Mouse (Mus musculus) central nervous system, embryonic 14 days (tissue): ENCODE results near the gene Mfn1. TPM values are rescaled to one million over a fixed set of nuclear protein-coding genes. Genes with fewer than 3 reads are reported as not detected.

Experiments
- polyA plus RNA-seq: library from polyadenylated mRNA; depleted of rRNA; stranded (reverse); fragments of >200 nt; gene quantifications from 2 replicates; pipeline ENCODE4 v1.2.3, GENCODE M21; 2012; rRNA removed

The Mfn1 gene
- 53.0 and 55.3 TPM in 2 replicates for polyA plus RNA-seq

DNA sequence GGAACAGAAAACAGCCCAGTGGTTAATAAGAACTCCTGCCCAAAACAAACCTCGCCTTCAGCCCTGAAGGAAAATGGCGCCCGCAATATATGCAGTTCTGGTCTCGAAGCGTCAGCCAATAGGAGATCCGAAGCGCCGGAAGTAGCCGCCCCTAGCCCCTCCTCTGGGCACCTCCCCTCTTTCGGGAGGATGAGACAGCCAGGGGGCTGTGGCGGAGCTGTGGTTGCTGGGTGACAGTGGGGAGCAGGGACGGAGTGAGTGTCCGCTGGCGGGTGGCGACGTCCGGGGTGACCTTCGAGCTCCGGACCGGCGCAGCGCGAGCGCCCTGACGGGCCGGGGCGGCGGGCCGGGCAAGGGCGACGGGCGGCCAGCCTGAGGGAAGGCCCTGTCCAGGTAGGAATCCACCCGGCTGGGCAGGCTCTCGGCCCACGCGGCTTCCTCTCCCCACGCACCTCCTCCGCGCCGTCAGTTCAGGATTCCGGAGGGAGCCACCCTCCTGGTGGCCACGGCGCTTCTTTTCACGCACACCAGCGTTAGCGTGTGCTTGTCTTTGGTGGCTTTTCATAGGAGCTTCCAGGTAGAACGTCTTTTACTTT, at the start of gene Mfn1:
Mfn1 (plus strand) TSS at position 163 of the 596 bp plus-strand sequence.

DNA sequence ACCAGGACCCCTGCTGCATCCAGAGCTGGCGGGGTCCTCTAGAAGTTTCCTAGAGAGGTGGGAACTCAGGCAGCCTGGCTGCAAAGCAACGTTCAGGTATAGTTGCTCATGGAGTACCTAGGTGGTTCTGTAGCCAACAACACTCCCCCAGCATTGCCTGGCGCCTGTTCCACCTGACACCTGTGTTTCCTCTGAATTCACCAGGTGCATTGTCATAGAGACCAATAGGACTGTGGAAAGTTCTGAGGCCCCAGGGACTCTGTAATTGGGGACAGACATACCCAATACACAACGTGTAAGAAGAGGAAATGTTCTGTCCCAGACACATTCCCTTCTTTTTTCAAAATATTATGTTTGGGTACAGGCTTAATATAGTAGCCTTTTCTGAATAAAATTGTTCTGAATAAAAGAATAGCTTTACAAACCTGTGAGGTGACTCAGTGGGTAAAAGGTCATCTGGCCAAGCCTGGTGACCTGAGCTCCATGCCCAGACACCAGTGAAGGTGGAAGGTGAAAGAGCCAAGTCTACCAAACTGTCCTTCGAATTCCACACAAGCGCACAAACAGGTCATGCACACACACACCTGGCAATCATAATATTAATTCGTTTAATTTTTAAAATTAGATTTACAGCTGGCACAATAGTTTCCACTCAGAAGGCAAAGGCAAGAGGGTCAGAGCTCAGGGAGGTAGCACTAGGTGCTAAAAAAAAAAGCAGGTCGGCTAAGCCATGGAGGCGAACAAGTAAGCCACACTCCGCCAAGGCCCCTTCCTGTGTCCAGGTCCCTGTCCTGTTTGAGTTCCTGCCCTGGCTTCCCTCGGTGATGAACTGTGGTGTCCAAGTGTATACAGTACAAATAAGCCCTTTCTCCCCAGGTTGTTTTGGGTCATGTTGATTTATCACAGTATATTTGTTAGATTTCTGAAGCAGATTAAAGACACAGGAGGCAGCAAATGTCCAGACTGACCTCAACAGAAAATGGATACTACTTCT, 36.9 kb upstream of the Mfn1 start, which contains the start of gene Kcnmb3:
Kcnmb3 (minus strand) TSS at position 135 of the 994 bp plus-strand sequence.

DNA sequence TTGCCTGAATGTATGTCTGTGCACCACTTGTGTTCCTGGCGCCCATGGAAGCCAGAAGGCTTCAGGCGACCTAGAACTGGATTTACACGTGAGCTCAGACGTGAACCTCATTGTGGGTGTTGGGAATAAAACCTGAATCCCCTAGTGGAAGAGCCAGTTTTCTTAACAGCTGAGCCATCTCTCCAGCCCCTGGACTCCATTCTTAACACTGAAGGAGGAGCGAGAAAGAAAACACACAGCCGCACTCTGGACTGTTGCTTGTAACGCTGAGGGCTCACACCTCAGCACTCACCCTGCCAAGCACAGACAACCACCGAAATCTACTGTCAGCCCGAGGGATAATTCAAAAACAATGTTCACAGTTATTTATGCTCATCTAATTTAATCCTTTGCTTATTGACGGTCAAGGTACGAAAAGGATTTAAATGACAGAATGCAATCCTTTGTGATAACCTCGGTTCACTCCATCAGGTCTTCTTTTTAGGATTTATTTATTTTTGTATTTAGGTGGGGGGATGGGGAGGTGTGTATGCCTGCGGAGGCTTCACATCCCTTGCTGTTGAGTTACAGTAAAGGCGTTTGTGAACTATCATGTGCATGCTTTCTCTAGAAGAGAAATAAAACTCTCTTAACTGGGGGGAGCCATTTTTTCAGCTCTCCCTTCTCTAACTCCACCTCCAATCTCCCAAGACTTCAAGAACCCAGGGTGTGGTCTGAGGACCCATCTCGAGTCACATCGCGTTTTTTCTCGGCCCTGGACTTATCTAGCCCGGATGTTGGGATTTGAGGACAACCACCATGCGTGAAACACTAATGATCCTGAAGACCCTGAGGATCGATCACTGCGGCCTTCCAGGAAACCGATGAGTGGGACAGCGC, 19.5 kb upstream of the Mfn1 start, which contains the start of gene Zfp639:
Zfp639 (plus strand) TSS at position 764 of the 879 bp plus-strand sequence.

DNA sequence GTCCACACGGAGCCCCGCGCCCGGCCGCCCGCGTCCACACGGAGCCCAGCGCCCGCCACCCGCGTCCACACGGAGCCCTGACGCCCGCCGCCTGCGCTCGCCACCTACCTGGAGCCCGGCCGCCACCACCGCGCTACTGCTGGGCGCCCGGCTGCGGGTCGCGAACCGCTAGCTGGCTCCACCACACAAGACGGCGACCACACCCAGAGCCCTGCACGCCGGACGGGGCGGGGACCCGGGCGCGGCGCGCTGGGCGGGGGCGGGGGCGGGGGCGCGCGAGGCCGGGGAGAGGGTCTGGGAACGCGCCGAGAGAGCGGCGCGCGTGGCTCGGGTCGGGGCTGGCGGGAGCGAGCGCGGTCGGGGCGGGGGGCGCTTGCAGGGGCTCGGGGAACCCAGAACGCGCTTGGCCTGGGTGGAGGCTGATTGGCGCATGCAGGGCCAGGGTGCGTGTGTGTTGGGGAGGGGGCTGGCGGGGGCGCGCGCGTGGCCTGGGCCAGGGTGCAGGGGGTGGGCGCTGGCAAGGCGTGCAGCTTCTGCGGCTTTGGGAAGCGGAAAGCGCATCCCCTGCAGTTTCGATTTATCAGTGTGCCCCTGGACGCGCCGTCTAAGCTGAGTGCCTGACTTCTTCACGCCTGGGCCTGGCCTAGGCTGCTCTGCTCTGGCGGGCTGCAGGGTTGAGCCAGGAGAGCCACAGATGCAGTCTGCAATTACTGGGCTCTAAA, 87.2 kb downstream of the Mfn1 start, which contains the start of gene Gnb4:
Gnb4 (minus strand) TSS at position 255 of the 722 bp plus-strand sequence.

Other genes starting within 250 kb of the Mfn1 start
- gene Zmat3, start 163.5 kb upstream of the Mfn1 start, polyA plus RNA-seq = 15.3 and 16.1 TPM in 2 replicates
- gene Pik3ca, start 131.8 kb upstream of the Mfn1 start, polyA plus RNA-seq = 22.6 and 27.3 TPM in 2 replicates
- not detected in 2 replicates for gene Kcnmb3, start 37.2 kb upstream of the Mfn1 start, polyA plus RNA-seq
- 63.2 and 64.2 TPM in 2 replicates for gene Zfp639, start 19.2 kb upstream of the Mfn1 start, polyA plus RNA-seq
- 53.8 and 66.4 TPM in 2 replicates for gene Gnb4, start 87.1 kb downstream of the Mfn1 start, polyA plus RNA-seq
- 68.8 and 80.0 TPM in 2 replicates for gene Actl6a, start 176.8 kb downstream of the Mfn1 start, polyA plus RNA-seq
- 236 and 270 TPM in 2 replicates for gene Ndufb5, start 207.5 kb downstream of the Mfn1 start, polyA plus RNA-seq
- gene Mrpl47, start 208.1 kb downstream of the Mfn1 start, polyA plus RNA-seq = 20.1 and 20.5 TPM in 2 replicates